Mouse (Mus musculus) urinary bladder, postnatal 10 days (tissue): ENCODE data around the gene Olfr1220.

Source experiments
- DNase-seq: peaks from one replicate; pipeline ENCODE4 v3.0.0; 2022; ENCODE audit warnings: low spot score

Olfr1220 gene

DNA sequence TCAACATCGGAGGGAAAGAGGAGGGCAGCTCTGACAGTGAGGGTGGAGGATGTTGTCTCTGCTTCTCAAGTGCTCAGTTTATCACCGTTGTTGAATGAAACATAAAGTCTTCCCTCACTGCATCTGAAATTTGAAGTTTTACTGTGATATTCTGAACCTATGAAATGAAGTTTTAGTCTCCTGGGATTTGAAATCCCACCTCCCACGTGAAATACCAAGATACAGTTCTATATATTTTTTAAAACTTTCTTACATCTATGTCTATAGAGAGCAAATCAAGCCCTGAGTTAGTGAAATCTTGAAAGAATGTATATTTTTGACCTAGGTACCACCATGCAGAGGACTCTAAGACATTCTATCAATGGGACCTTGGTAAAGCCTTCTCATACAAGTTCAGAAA, at the start of gene Olfr1220:
Olfr1220 (minus strand) TSS at position 101 of the 400 bp plus-strand sequence.
- DNase-seq, result no peak

DNA sequence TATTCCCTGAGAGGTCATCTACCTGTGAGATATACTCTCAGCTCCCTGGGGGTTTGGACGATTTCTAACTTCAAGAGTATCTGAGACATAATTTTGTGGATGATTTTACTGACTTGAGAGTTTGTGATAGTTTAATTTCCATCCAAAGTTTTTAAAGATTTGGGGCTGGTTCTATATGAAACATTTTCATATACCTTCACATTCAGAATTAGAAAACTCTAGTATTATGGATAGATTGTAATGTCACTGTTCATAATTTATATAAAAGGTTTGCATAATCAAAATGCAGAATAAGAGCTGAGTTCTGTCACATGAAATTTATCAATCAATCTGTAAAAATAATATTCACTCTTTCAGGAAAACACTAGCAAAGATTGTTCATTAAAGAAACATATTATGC, 44.8 kb upstream of the Olfr1220 start, which contains the start of gene Olfr1223:
Olfr1223 (minus strand) TSS at position 101 of the 400 bp plus-strand sequence.
- DNase-seq, result no peak

DNA sequence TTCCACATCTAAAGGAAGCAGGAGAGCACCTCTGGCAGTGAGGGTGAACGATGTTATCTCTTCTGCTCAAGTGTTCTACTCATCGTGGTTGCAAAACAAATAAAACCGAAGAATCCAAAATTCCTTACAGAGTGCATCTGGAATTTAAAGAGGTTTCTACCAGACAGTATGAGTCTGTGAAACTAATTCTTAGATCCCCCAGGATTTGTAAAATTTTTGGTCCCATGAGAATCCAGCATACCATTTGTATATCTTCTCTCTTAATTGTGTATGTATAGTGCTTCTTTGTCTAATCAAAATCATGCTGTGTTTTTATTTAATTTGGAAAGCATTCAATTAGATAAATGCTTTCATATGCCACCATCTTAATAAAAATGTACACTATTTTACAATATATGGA, 26.3 kb upstream of the Olfr1220 start, which contains the start of gene Olfr1222:
Olfr1222 (minus strand) TSS at position 101 of the 400 bp plus-strand sequence.
- DNase-seq, result no peak

DNA sequence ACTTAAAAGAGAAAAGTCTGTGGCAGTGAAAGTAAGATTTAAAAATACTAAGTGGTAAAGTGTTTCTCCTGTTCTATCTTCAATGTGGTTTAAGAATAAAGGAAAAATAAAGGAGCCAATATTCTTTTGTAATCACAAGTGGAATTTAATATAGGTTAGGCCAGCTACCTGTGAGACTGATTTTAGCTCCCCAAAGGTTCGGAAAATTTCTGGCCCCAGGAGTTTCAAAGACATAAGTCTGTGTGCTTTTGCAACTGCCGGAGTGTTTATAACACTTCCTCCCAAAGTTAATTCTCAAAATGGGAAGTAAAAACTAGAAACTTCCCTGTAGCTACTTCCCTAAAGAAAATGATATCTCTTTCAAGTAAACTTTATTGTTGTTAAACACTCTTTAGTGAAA, 10.5 kb upstream of the Olfr1220 start, which contains the start of gene Olfr1221:
Olfr1221 (minus strand) TSS at position 101 of the 400 bp plus-strand sequence.
- DNase-seq, result no peak

DNA sequence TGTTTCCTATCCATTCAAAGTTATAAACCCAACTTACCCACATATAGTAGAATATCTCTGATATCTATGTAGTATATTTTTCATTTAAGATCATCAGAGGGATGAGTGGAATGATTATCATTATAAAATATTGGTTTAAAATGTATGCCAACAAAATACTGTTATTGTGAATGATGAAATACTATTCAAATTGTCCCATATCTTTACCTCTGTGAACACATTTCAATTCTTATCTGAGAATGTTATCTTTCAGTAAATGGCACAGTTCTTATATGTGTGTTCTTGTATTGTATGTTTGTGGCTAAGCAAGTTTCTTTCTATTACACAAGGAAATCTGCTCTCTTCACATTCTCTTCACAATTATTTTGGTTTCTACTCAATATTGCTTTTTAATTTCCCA, 984 bp downstream of the Olfr1220 start:
- no peak for DNase-seq

DNA sequence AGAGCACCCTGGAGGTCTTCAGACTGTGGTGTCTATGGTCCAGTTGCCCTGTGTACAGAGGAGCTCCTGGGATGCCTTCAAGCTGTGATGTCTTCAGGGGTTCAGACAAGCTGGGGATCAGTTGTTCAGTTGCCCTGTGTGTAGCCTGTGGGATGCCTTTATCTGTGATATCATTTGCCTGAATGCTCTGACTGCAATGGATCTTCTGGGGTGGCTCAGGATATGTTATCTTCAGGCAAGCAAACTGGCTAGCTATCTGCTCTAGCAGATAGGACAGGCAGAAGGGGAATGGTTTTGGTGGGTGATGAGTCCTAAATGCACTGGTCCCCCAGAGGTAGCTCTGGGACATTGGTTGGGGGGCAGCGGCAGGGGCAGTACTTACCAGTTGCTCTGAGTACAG, 12.8 kb downstream of the Olfr1220 start:
- DNase-seq, result no peak

DNA sequence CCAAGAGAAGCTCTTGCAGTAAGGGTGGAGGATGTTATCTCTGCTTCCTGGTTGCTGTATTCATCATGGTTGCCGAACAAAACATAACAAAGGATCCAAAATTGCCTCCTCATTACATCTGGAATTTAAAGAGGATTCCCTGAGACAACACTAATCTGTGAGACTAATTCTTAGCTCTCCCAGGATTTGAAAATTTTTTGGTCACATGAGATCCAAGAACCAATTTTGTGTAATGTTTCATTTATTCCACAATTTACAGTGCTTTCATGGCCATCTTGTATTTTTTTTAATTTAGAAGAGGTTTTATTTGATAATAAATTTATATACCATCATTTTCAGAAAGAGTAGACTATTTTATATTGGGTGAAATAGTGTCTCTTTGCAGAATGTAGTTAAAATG, 23.2 kb downstream of the Olfr1220 start, which contains the start of gene Olfr1219:
Olfr1219 (minus strand) TSS at position 101 of the 400 bp plus-strand sequence.
- no peak for DNase-seq

DNA sequence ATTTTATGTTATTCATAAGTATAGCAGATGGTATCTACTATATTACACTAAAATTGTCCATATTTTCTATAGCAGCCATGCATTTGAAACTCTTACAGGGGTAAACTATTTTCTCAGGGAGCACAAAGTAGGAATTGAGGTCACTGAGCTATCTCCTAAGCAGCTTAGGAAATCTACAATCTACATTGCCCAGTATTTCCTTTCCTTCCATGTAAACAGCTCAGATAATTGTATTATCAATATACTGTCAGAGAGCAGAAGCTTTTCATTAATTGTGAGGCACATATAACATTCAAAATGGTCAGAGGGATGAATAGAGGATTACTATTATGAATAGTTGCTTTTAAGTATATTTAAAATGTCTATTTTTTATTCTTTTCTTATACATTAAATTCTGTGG, 25.1 kb downstream of the Olfr1220 start:
- no peak for DNase-seq

DNA sequence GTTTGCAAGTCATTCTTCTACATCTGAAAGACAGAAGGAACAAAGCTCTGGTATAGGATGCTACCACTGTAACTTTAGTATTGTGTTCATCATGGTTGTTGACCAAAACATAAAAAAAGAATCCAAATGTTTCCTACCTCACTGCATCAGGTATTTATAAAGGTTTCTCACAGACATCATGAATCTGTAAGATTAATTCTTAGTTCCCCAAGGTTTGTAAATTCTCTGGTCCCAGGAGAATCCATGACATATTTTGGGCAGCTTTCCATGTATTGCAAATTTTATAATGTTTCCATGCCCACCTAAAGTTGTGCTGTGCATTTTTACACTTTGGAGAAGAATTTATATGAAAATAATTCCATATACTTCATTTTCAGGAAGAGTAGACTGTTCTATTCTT, 45.5 kb downstream of the Olfr1220 start, which contains the start of gene Olfr1218:
Olfr1218 (minus strand) TSS at position 101 of the 400 bp plus-strand sequence.
- DNase-seq, result no peak
